Mouse (Mus musculus) megakaryocyte, embryonic 14.5 days (primary cell): ENCODE results near the gene Ntpcr. TPM values are rescaled to one million over a fixed set of nuclear protein-coding genes. Genes with fewer than 3 reads are reported as not detected.

Experiments used
- H3K27me3 ChIP-seq: replicated peaks from 2 replicates; pipeline ENCODE3; 2012; ENCODE audit warnings: inconsistent platforms
- H3K36me3 ChIP-seq: replicated peaks from 2 replicates; pipeline ENCODE3; 2012; ENCODE audit warnings: low read length, inconsistent platforms, mixed read lengths
- H3K4me1 ChIP-seq: 2 replicates; pipeline ENCODE4 v1.6.1; 2012; ENCODE audit warnings: inconsistent platforms
- H3K4me3 ChIP-seq: replicated peaks from 2 replicates; pipeline ENCODE3; 2012; ENCODE audit warnings: moderate library complexity, mild to moderate bottlenecking, inconsistent platforms
- H3K9me3 ChIP-seq: 2 replicates; pipeline ENCODE4 v1.6.1; 2012; ENCODE audit warnings: inconsistent platforms
- FLI1 ChIP-seq: IDR thresholded peaks from 2 replicates; pipeline ENCODE4 v1.6.1; 2012; ENCODE audit warnings: low read length, inconsistent platforms, mixed read lengths
- GATA1 ChIP-seq: IDR thresholded peaks from 3 replicates; pipeline ENCODE4 v1.6.1; 2012; ENCODE audit warnings: mixed read lengths, low read length, inconsistent platforms, borderline replicate concordance
- polyA plus RNA-seq: library from polyadenylated mRNA; stranded (reverse); fragments of >175 nt; gene quantifications from 2 replicates; pipeline ENCODE4 v1.2.3, GENCODE M21; 2012; ENCODE audit warnings: low replicate concordance; ENCODE audit not compliant: insufficient read depth

Gene Ntpcr
- polyA plus RNA-seq, 1 experiment = 15.5 TPM

- H3K36me3 ChIP-seq = no peaks in the 10 kb centered on the region
- no peak overlapping the region for H3K4me3 ChIP-seq
- H3K27me3 ChIP-seq = no peaks in the 10 kb centered on the region
- H3K4me1 ChIP-seq = no peaks in the 10 kb centered on the region
- peaks cover 36% of the 10 kb centered on the region for H3K9me3 ChIP-seq
- TF ChIP-seq FLI1 = no peak
- TF ChIP-seq GATA1 = no peak
Measured at GRCm38 (mm10) chr8:125699391-125700025, 30.3 kb upstream of the Ntpcr start.

GRCm38 (mm10) chr8:125700407-125700806 is 29.4 kb upstream of the Ntpcr start:
- TF ChIP-seq FLI1 (no peak), GATA1 (no peak)
- H3K36me3 ChIP-seq = no peaks in the 10 kb centered on the region
- H3K4me1 ChIP-seq = no peaks in the 10 kb centered on the region
- no peaks in the 10 kb centered on the region for H3K27me3 ChIP-seq
- no peak overlapping the region for H3K4me3 ChIP-seq
- peaks cover 36% of the 10 kb centered on the region for H3K9me3 ChIP-seq

- peaks cover 44% of the 10 kb centered on the region for H3K9me3 ChIP-seq
- H3K4me3 ChIP-seq = no peak overlapping the region
- no peaks in the 10 kb centered on the region for H3K27me3 ChIP-seq
- H3K4me1 ChIP-seq = no peaks in the 10 kb centered on the region
- TF ChIP-seq GATA1 = no peak
- no peak for TF ChIP-seq FLI1
- H3K36me3 ChIP-seq = no peaks in the 10 kb centered on the region
Measured at GRCm38 (mm10) chr8:125702868-125703473, 26.8 kb upstream of the Ntpcr start.

GRCm38 (mm10) chr8:125704434-125704833 is 25.3 kb upstream of the Ntpcr start:
- peaks cover 40% of the 10 kb centered on the region for H3K9me3 ChIP-seq
- no peaks in the 10 kb centered on the region for H3K36me3 ChIP-seq
- TF ChIP-seq FLI1 = no peak
- TF ChIP-seq GATA1 = no peak
- no peaks in the 10 kb centered on the region for H3K4me1 ChIP-seq
- H3K27me3 ChIP-seq = no peaks in the 10 kb centered on the region
- no peak overlapping the region for H3K4me3 ChIP-seq

GRCm38 (mm10) chr8:125705816-125706215 is 23.9 kb upstream of the Ntpcr start:
- Histone ChIP-seq H3K27me3 (no peaks in the 10 kb centered on the region), H3K4me1 (no peaks in the 10 kb centered on the region), H3K4me3 (no peak overlapping the region), H3K9me3 (peaks cover 42% of the 10 kb centered on the region), H3K36me3 (no peaks in the 10 kb centered on the region)
- TF ChIP-seq GATA1 = no peak
- TF ChIP-seq FLI1 = no peak

GRCm38 (mm10) chr8:125709171-125709570 is 20.6 kb upstream of the Ntpcr start:
- peaks cover 2% of the 10 kb centered on the region for H3K27me3 ChIP-seq
- TF ChIP-seq GATA1 = no peak
- no peak for TF ChIP-seq FLI1
- no peak overlapping the region for H3K4me3 ChIP-seq
- H3K36me3 ChIP-seq = no peaks in the 10 kb centered on the region
- H3K9me3 ChIP-seq = peaks cover 54% of the 10 kb centered on the region
- no peaks in the 10 kb centered on the region for H3K4me1 ChIP-seq

GRCm38 (mm10) chr8:125711514-125711913 is 18.2 kb upstream of the Ntpcr start:
- TF ChIP-seq FLI1 (no peak), GATA1 (no peak)
- H3K27me3 ChIP-seq = peaks cover 5% of the 10 kb centered on the region
- peaks cover 38% of the 10 kb centered on the region for H3K9me3 ChIP-seq

GRCm38 (mm10) chr8:125716211-125716610 is 13.6 kb upstream of the Ntpcr start:
- Histone ChIP-seq H3K36me3 (no peaks in the 10 kb centered on the region), H3K9me3 (peaks cover 20% of the 10 kb centered on the region), H3K4me1 (no peaks in the 10 kb centered on the region; the same call in 1 of the 2 replicates), H3K27me3 (peaks cover 8% of the 10 kb centered on the region), H3K4me3 (no peak overlapping the region)
- TF ChIP-seq GATA1 (no peak), FLI1 (no peak)

More at GRCm38 (mm10) chr8:125711514-125711913, 18.2 kb upstream of the Ntpcr start:
- H3K4me3 ChIP-seq = no peak overlapping the region
- no peaks in the 10 kb centered on the region for H3K4me1 ChIP-seq
- H3K36me3 ChIP-seq = no peaks in the 10 kb centered on the region

GRCm38 (mm10) chr8:125716613-125717012 is 13.2 kb upstream of the Ntpcr start:
- Histone ChIP-seq H3K4me1 (no peaks in the 10 kb centered on the region; the same call in 1 of the 2 replicates), H3K36me3 (no peaks in the 10 kb centered on the region), H3K27me3 (peaks cover 8% of the 10 kb centered on the region), H3K4me3 (no peak overlapping the region), H3K9me3 (peaks cover 16% of the 10 kb centered on the region)
- TF ChIP-seq FLI1 = no peak
- no peak for TF ChIP-seq GATA1

GRCm38 (mm10) chr8:125718914-125719313 is 10.8 kb upstream of the Ntpcr start:
- H3K36me3 ChIP-seq = no peaks in the 10 kb centered on the region
- H3K9me3 ChIP-seq = no peaks in the 10 kb centered on the region; the same call in 1 of the 2 replicates
- no peak for TF ChIP-seq GATA1
- TF ChIP-seq FLI1 = no peak
- no peaks in the 10 kb centered on the region; the same call in none of the 2 replicates for H3K4me1 ChIP-seq
- no peak overlapping the region for H3K4me3 ChIP-seq
- H3K27me3 ChIP-seq = peaks cover 8% of the 10 kb centered on the region
